Mouse (Mus musculus): ENCODE measurements at regions not wholly inside any gene's neighbourhood (a gene's known extent, or its start where the extent isn't known, plus 50 kb on each side); places are given as distances from the start of the nearest gene placed in this dataset.

- no peak for TF ChIP-seq POLR2A (IDR thresholded peaks at IDR 0.05; ENCODE audit: extremely low read depth, insufficient read depth, low read length)
- TF ChIP-seq CTCF (IDR thresholded peaks at IDR 0.05; ENCODE audit: low read depth, low read length): no peak
These were observed 103.0 kb upstream of the Nphp3 start for GRCm38 (mm10) chr9:103899311-103899710.
